Mouse (Mus musculus) NIH3T3 (cell line): ENCODE data around the gene Cryba2.

Experiments used
- DNase-seq: peaks from one replicate; pipeline ENCODE4 v3.0.0-alpha.2; 2012; ENCODE audit warnings: low read depth

Gene Cryba2

DNA sequence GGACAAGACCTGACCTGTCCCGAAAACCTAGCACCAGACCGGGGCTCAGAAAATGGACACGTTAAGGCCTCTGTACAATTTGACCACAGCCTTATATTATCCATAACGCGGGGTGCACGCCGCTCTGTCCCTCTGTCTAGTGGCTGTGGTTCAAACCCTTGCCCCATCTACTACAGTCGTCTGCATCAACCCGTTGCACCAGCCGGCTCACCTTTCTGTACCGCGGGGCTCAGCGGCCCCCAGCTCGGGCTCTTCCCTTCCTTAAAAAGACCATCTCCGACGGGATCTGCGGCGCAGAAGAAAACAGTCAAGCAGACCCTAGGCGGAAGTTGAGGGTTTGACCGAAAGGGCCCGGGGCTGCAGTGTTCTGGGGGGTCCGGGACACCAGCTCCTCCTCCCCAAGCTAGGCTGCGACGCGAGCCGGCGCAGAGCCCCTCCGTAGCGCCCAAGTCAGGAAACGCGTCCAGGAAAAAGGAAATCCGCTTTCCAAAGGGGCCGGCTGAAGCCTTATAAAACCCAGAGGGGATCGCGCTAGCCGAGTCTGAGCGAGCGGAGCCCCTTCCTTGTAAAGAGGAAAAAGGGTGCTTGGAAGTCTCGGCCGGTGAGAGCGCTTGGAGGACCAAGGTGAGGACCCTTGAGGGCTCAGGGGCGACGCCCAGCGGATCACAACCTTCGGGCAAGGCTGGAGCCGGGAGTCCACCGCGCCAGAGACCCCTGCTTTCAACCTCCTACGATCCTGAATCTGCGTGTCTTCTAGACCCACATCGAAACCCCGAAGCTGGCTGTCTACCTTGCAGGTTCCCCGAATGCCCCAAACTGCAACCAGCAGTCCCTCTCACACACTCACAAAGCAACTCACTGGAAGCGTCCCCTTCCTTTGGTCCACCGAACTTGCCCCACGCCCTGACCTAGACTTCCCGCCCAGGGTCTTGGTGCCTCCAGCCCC, 8.5 kb downstream of the Cryba2 start:
- DNase-seq: no peak

GRCm38 (mm10) chr1:74883441-74883840, 9.5 kb downstream of the Cryba2 start:
- no peak for DNase-seq

- DNase-seq: no peak
Observed at GRCm38 (mm10) chr1:74882828-74883227, 10.1 kb downstream of the Cryba2 start.

GRCm38 (mm10) chr1:74882055-74882734, 10.7 kb downstream of the Cryba2 start:
- no peak for DNase-seq

- DNase-seq: peak; percentile 88
Observed at GRCm38 (mm10) chr1:74880785-74881360, 12.1 kb downstream of the Cryba2 start.

DNA sequence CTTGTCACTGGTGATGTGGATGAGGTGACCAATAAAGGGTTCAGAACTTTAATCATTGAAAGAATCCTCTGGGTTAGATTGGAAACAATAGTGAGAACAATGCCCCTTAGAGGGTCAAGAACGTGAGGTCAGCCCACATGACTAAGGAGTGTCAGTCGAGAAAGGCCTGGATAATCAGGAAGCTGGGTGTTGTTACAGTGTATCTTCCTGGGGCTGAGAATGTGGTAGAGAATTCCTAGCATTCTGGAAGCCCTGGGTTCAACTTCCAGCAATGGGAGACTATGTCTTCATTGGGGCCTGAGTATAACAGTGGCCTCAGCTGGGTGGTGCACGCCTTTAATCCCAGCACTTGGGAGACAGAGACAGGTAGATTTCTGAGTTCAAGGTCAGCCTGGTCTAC, 15.7 kb downstream of the Cryba2 start:
- no peak for DNase-seq

DNA sequence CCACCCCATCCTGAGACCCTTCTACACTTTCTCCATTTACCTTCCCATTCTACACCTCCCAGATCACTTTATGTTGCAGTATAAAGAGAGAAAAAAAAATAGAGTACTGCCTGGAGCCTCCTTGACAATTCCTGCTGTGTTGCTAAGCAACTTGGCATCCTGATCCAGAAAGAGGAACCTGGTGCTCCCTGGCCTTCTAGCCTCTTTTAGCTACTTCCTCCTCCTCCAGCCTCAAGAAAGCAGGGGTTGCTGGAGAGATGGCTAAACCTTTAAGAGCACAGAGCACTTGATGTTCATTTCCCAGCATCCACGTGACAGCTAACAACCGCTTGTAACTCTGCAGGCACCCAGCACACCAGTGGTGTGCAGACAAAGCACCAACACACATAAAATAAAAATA, 20.7 kb downstream of the Cryba2 start:
- no peak for DNase-seq

GRCm38 (mm10) chr1:74861783-74862182, 31.2 kb downstream of the Cryba2 start:
- DNase-seq: no peak

DNA sequence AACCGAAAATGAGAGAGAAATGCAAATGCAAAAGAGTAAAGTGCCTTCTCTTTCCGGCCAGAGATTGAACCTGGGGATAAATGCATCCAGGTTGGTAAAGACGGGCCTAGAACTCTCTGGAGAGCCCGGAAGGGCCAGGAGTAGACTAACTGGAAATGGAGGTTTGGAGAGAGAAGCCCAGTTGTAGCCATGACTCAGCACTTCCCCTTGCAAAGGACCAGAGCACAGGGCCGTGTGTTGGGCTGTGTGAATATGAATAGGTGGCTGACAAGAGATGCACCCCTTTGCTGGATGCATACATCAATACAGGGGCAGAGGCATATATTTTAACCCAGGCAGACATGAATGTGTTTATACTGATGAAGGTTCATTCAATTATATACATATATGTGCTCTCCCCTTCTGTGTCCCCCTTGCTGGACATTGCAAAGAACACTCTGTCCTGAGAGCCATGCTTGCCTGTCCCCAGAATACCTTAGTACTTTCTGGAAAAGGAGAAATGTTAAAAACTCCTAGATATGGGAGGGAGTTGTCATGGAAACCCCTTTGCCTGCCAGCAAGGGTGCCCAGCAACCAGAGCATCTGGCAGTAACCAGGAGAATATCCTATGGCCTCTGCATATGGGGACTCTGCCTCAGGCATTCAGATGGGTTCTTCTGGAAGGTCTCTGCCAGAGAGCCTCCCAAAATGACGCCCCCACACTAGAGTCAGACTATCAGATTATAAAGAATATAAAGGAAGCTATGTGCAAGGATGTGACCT, 33.5 kb downstream of the Cryba2 start:
- no peak for DNase-seq

DNA sequence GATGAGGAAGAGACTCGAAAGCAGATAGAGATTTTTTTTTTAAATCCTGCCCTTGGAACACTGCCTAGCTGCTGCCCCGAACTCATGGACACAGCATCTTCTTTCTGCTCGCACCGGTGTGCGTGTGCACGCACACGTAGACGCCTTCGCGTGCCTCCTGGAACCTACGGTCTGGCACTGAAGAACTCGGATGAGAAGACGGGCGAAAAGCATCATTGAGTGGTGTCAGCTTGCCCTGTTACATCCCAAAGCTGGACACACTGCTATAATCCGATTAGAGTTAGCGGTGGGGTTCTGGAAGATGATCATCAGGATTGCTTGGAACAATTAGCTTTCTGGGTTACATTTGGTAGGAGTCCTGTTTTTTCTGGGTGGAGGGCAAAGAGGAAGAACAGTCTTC, 34.1 kb downstream of the Cryba2 start:
- DNase-seq: no peak

- peak; percentile 70 for DNase-seq
Observed at GRCm38 (mm10) chr1:74858171-74858719, 34.7 kb downstream of the Cryba2 start.

DNA sequence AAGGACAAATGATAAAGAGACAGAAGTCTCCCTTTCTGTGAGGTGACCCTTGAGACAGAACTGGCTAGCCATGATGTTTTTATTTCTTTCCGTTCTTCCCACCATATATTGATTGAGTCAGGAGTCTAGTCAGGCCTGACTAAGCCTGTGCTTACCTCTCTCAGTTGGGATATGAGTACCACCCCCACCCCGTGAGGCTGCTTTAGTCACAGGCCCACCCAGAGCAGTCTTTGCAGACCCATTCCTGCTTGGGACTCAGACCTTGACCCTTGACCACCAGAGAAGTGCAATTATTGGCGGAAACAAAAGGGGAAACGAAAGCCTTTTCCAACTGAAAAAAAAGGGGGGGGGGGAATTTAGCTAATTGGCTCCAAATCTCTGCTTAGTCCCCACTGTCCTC, 35.3 kb downstream of the Cryba2 start:
- no peak for DNase-seq

DNA sequence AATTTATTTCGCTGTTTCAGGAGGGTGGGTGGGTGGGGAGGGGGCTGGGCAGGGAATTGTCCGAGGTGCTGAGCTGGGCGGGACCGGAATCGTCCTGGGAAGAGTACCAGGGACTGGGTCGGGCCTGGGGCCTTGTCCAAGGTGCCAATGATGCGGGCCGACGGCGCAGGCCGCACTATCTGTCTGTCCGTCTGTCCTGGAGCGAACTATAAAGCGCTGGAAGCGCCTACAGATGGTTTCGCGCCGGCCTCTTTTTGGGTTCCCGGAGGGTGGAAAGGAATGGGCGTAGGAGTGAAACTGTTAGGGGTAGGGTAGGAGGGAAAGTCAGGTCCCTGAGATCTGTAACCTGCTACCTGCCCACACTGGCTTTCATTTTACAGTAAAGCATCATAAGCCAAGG, 35.7 kb downstream of the Cryba2 start:
- DNase-seq: no peak

GRCm38 (mm10) chr1:74856791-74857190, 36.2 kb downstream of the Cryba2 start:
- DNase-seq: no peak

DNA sequence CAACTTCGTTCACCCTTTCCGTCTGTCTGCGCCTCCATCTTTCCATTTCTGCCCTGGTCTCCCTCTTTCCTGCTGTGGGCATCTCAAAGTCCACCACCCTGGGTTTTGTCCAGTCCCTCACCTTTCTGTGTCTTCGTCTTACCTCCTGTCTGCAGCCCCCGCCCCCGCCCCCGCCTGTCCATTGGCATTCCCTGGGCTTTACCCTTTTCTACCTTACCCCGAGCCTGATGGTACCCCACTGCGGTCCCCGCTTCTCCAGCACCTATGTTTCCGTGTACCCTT, 36.6 kb downstream of the Cryba2 start:
- no peak for DNase-seq

DNA sequence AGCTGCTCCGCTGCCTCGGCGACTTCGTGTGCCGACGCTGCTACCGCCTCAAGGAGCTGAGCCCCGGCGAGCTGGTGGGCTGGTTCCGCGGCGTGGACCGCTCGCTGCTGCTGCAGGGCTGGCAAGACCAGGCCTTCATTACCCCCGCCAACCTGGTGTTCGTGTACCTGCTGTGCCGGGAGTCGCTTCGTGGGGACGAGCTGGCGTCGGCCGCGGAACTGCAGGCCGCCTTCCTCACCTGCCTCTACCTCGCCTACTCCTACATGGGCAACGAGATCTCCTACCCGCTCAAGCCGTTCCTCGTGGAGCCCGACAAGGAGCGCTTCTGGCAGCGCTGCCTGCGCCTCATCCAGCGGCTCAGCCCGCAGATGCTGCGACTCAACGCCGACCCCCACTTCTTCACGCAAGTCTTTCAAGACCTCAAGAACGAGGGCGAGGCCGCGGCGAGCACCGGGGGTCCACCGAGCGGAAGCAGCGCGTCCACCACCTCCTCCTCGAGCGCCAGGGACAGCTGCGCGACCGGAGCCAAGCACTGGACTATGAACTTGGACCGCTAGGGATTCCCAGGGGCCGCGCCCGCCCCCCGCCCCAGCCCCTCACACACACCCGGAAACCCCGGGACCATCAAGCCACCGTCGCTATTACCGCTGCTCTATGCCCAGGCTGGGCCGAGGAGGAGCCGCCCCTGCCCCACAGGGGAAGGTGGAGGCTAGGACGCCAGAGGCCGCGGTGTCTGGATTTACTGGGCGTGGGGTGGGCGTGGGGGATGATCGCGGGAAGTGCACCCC, 37.1 kb downstream of the Cryba2 start:
- DNase-seq: no peak

GRCm38 (mm10) chr1:74855156-74855555, 37.8 kb downstream of the Cryba2 start:
- no peak for DNase-seq

GRCm38 (mm10) chr1:74854306-74855056, 38.5 kb downstream of the Cryba2 start, which contains the start of gene Cdk5r2:
TSS of gene Cdk5r2 (plus strand) at chr1:74854934.
- no peak for DNase-seq

DNA sequence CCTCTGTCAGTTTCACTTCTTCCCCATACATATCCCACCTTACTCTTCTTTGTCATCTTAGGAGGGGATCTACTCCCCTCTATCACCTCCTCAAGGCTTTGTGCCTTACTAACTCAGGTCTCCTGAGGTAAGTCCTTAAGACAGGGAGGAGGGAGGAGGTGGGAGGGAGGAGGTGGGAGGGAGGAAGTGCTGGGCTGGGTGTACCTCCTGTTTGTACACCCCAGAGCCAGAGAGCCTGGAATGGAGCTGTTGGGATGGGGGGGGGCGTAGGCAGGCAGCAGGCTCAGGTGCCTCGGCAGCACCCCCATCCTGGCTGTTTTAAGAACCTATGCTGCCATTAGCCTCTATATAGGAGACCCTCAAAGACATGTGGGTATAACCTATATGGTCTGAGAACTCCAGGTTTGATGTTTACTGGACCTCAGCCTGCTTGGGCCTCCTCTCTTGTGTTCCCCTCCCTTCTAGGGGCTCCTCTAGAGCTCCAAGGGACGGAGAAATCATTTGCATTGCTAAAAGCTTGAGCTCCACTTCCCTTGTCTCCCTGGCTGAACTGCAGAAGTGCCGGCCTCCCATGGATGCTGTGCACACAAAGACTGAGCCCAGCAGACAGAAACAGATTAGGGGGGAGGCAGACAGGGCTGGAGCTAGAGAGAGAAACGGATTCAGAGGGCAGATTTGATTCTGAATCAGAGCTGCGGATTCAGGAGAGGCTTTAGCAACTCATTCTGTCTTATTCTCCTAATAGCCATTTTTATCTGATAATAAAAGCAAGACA, 41.8 kb downstream of the Cryba2 start:
- DNase-seq: no peak

DNA sequence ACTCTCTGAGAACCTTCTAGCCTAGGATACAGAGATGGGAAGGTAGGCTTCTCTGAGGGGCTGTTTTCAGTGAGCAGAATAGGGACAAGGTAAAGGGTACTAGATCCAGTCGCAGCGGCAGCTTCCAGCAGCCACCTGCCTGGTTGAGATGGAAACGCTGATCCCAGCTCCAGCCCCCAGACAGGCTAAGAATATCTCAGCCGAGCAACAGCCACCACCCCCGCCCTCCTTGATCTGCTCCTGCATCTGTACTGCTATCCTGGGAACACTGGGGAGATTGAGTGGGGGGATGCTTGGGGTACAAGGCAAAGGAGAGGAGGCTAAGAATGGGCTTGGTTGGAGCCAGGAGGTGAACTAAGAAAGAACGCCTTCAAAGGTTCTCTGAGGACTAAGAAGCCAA, 42.7 kb downstream of the Cryba2 start:
- no peak for DNase-seq
